Mouse (Mus musculus): ENCODE measurements around the gene Gm20388. TPM values are rescaled to one million over a fixed set of nuclear protein-coding genes. Genes with fewer than 3 reads are reported as not detected.

Gene Gm20388
- polyA plus RNA-seq, 1 experiment: 45.1 TPM

GRCm38 (mm10) chr8:123117127-123117731 lies 3206.6 kb downstream of the Gm20388 start, which contains the start of gene Cpne7:
Cpne7 (plus strand) TSS chr8:123117374.

DNA sequence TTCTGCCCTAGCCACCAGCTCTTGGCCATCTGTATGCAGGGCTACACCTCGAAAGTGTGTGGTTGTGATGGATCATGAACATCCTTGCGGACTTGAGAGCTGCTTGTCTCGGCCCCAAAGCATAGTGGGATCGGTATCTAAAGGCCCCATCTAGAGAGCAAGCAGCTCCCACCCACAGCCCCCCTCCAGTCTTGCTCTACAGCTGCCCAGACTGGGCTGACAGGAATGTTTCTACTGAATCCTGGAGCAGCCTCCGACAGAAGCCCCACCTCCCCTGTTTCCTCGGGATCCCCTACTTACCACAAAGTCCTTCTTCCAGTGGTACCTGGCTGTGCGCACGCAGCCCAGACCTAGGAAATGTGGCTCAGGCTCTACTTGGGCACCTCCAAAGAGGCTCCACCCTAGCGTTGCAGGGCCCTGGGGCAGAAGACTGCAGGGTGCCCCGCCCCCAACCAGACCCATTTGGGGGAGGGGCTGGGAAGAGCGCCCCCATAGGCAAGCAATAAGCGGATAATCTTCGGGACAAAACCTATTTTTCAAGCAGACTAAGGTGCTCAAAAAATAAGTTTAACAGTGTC lies 3247.3 kb downstream of the Gm20388 start, which contains the start of gene Sult5a1:
Sult5a1 (minus strand) TSS at position 428 of the 578 bp plus-strand sequence.

GRCm38 (mm10) chr8:123185566-123186409 lies 3275.1 kb downstream of the Gm20388 start, which contains the start of gene Dpep1:
Dpep1 (plus strand) TSS chr8:123186242.

DNA sequence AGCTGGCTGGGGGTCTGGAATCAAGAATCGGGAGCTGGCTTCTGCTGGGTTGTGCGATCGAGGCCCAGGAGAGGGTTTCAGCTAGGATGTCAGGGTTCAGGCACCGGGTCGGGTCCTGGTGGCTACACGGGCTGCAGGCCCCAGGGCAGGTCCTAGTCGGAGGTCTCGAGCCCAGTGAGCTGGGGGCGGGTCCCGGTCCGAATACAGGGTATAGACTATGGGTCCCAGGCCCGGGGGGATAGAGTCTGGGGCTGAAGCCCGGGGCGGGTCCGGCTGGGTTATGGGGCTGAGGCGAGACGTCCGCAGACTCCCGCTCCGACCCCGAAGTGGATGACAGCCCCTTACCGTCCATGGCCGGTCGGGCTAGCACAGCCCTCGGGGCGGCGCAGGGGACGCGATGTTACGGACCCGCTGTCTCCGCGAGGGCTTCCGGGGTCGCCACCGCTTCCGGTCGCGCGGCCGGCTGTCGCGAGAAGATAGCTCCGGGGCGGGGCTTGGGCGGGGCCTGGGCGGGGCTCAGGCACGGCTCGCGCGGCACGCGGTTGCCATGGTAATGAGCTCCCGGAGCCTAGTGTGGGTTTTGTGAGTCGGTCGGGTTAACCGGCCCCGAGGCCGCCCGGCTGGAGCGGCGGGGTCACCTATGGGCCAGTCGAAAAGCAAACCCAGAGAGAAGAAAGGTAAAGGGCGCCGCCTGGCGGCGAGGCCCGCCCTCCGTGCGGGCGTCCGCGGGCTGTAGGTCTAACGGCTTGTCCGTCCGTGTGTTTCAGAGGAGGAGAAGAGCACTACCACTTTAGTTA lies 3301.9 kb downstream of the Gm20388 start, which contains the start of the genes Chmp1a and Spata33:
Chmp1a (minus strand) TSS at position 443 of the 797 bp plus-strand sequence.
Spata33 (plus strand) TSS at position 512 of the 797 bp plus-strand sequence.

DNA sequence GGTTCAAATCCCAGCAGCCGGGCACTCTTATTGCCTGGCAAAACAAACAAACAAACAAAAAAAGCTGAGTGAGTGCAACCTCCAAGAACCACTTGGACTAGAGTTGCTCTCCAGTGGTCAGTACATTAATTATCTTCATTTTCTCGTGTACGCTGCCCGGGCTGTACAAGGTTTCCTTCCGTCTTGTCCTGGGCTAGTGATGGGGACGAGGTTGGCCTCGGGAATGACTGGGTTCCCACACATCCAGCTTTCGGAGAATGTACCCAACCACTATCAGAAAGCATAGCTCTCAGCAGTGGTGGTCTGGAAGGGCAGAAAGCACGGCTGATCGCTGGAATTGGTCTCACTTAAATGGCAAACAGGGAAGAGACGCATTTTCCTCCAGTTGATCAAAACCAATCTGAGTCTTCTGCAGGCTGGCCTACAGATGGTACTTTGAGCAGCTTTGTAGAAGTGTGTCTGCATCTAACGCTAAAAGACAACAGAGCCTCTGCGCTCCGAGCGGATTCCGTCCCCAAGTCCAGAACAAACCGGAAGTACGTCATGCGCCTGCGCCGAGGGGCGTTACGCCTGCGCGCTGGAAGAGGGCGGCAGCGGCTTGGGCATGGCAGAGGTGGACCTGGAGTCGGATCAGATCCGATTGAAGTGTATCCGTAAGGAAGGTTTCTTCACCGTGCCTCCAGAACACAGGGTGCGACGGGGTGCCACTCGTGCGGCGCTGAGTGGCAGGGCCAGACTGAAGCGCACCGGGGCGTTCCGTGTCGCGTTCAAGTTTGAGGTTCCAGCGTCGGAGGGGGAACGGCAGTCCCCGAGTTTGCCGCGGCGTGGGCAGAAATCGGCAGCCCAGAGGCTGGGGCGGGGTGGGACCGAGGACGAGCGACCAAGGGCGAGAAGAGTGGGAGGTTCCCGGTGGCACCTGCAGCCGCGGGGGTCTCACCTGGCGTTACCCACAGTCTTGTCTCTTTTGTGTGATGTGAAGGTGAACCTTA lies 3313.9 kb downstream of the Gm20388 start, which contains the start of gene Cdk10:
Cdk10 (plus strand) TSS at position 565 of the 989 bp plus-strand sequence.

DNA sequence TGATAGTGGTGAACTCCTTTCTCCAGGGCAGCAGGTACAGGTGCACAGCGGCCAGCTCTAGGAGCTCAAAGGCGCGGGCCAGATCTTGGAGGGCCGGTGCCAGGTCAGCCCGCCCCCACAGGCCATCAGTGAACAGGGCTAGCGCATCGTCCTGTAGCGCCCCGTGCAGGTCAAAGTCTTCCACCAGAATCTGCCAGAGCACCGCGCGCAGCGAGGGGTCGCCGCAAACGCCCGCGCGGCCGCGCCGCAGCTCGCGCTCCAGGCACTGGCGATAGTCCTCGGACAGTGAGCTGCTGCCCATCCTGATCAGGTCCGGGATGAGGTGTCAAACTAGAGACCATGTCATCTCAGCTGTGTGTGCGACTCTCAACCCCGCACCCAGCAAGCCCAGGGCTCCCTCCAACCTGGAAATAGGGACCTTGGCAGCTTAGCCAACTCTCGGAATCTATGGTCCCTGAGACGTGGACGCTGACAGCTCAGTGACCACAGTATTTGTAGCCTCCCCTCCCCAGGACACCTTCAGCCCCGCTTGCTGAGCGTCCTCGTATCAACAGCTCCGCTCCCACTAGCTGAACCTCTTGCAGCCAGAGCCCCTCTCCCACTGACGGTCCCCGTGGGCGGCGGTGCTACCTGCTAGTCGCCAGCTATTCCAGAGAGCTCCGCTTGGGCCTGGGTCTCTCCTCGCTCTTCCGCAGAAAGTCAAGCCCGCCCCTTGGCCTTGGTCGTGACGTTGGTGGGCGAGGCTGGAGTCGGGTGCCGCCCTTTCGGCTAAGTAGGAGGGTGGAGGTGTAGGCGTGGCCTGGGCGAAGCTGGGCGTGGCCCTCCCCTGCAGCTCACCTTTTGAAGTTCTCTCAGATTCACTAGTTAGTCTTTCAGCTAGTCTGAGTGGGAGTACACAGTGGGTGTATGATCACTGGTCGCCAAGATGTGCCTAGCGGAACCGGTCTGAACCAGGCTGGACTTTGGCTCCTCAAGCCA lies 3325.2 kb downstream of the Gm20388 start, which contains the start of gene Spata2l:
Spata2l (minus strand) TSS at position 714 of the 978 bp plus-strand sequence.

DNA sequence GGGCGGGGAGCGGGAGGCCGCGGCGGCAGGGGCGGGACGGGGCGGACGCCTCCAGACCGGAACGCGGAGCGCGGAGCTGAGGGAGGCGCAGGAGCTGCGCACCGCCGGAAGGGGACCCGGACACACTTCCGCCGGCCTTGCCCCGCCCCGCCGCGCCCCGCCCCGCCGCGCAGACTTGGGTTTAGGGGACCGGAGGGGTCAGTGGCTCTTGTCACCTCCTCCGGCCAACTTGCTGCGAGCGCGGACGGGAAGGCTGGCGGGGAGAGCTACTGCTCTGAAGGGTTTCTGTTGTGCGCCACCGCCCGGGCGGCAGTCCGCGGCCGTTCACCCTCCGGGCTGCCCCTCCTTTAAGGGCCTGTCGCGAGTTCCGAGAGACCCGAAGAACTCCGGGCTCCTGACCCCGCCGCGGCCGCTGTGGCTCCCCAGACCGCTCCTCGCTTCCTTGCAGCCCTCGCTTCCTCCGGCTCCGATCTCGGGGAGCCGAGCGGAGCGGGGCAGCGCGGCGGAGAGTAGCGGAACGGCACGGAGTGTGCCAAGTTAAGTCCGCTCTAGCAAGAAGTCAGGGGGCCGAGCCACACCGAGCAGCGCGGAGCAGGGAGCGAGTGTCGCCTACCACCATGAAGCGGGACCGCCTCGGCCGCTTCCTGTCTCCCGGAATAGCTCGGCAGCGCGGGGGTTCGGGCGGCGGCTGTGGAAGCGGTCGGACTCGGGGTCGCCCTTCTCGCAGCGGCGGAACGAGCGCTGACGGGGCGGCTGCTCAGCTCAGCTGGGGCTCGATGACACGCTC lies 3343.7 kb downstream of the Gm20388 start, which contains the start of the genes Zfp276 and Vps9d1:
Zfp276 (plus strand) TSS at position 97 of the 787 bp plus-strand sequence.
Vps9d1 (minus strand) TSS at position 250 of the 787 bp plus-strand sequence.

GRCm38 (mm10) chr8:123318467-123318911 lies 3407.8 kb downstream of the Gm20388 start, which contains the start of gene Fanca:
Fanca (minus strand) TSS chr8:123318576.

GRCm38 (mm10) chr8:123332262-123333090 lies 3421.8 kb downstream of the Gm20388 start, which contains the start of gene Spire2:
Spire2 (plus strand) TSS chr8:123332713.

GRCm38 (mm10) chr8:123373403-123374238 lies 3463.0 kb downstream of the Gm20388 start, which contains the start of gene Tcf25:
Tcf25 (plus strand) TSS chr8:123373753.

GRCm38 (mm10) chr8:123406786-123407185 lies 3496.1 kb downstream of the Gm20388 start, which contains the start of gene Mc1r:
Mc1r (plus strand) TSS chr8:123407107.

GRCm38 (mm10) chr8:123411246-123411645 lies 3500.6 kb downstream of the Gm20388 start, which contains the start of gene Tubb3:
Tubb3 (plus strand) TSS chr8:123411424.

DNA sequence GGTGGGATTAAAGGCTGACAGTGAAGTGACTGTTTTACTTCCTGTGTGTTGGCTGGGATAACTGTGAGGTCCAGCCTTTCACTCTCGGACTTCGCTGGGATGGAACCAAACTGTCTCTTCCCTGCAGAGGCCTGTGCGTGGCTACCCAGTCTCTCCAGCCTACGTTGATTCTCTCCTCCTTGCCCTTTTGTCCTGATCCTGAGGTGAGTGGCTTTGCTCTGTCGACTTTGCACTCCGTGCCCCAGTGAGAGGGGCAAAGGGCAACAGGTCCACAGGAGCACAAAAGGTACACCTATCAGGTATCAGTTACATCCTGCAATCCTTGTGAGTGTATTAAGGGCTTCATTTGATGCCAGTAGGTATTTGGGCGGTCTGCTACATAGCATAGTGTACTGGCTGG lies 3512.8 kb downstream of the Gm20388 start, which contains the start of gene Def8:
Def8 (plus strand) TSS at position 87 of the 400 bp plus-strand sequence.

DNA sequence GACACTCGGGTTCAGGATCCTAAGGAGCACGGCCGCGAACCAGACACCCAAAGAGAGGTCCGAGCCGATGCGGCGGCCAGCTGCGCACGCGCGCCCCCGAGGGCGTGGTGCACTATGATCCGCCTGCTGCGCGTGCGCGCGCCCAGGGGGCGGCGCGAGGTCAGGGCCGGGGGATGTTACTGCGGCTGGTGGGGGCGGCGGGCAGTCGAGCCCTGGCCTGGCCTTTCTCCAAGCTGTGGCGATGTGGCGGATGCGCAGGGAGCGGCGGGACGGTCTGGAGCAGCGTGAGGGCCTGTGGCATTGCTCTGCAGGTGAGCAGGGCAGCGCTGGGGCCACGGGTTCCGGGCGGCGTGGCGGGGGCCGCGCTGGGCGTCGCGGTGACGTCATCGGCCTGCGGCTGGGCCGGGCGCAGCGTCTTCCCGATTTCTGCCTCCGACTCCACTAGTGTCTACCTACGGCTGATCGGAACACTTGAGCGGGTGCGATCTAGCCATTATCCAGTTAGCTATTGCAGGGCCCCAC lies 3567.2 kb downstream of the Gm20388 start, which contains the start of gene Afg3l1:
Afg3l1 (plus strand) TSS at position 167 of the 522 bp plus-strand sequence.

DNA sequence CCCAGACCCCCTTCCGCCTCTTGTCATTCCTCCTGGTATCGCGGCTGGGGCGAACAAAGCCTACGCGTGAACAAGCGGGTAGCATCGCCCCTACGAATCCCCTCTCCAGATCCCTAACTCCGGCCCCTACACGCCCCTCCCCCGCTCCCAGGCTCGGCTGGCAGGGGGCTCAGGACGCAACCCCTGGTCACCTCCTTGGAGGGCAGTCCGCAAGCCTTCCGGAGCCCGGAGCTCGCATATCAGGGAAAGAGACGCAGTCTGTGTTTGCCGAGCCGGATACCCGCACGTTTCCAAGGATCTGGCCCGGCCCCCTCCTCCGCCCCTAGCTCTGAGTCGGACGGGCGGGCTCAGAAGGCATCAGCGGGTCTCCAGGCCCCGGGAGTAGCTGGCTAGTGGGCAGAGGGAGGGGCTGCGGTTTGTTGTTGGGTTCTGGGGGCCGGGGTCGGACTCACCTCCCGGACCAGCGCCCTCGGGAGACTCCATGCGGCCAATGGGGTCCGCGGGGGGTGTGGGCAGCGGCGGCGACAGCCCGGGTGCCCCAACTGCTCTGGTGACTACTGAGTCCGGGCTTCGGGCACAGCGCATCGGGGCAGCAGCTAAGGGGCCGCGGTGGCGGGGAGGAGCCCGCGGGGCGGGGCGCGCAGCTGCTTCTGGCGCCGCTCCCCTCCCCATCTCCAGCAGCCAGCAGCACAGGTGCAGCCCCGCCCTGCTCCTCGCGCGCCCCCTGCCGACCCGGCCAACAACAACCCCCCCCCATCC lies 3604.3 kb downstream of the Gm20388 start, which contains the start of gene Dbndd1:
Dbndd1 (minus strand) TSS at position 683 of the 759 bp plus-strand sequence.

